ENCODE assay signal across 25 mouse cellular contexts in genomic region chr14:30038431-30038830, GRCm38 (mm10). TPM values are rescaled to one million over a fixed set of nuclear protein-coding genes. Genes with fewer than 3 reads are reported as not detected.
DNase-seq lines count a peak whose midpoint lies in the region; ATAC-seq and TF ChIP-seq lines count a peak whose summit lies in the region.
"Had no signal": no experiment of that assay in that cellular context is flagged by ENCODE, and none has a peak within 500 bp of the region (broad histone marks: within the 10 kb centered on the region; RNA-seq: fewer than 3 reads in every experiment).

No protein-coding gene starts in this region.

- ATAC-seq in forebrain, embryonic 13.5 days, result peak; percentile 36; the same call in 1 of the 2 replicates
- ATAC-seq in forebrain, embryonic 11.5 days (replicated peaks; ENCODE audit: low FRiP score), result no peak
- no peak for ATAC-seq in neural tube, embryonic 15.5 days (ENCODE audit: low FRiP score)
- no peak for ATAC-seq in inflammation-experienced regulatory T-cells, adult 6 months
- ATAC-seq: CD4-positive, CD25-positive, alpha-beta regulatory T cell, adult 4 months had no signal

- no peak overlapping the region for H3K4me3 ChIP-seq in forebrain, embryonic 13.5 days
- no peak overlapping the region for H3K4me3 ChIP-seq in forebrain, embryonic 11.5 days (ENCODE audit: low read depth, low read length)
- H3K4me3 ChIP-seq in neural tube, embryonic 15.5 days (replicated peaks), result no peak overlapping the region
- H3K4me3 ChIP-seq: heart, embryonic 12.5 days; liver, embryonic 13.5 days had no signal

- H3K9me3 ChIP-seq in forebrain, embryonic 13.5 days (replicated peaks), result no peaks in the 10 kb centered on the region
- H3K9me3 ChIP-seq in forebrain, embryonic 11.5 days (ENCODE audit: control insufficient read depth, low read length), result no peaks in the 10 kb centered on the region
- H3K9me3 ChIP-seq in neural tube, embryonic 15.5 days (replicated peaks), result no peaks in the 10 kb centered on the region
- H3K9me3 ChIP-seq: heart, embryonic 12.5 days; liver, embryonic 13.5 days had no signal

- H3K4me1 ChIP-seq in forebrain, embryonic 13.5 days, result no peaks in the 10 kb centered on the region
- H3K4me1 ChIP-seq in forebrain, embryonic 11.5 days (replicated peaks; ENCODE audit: control insufficient read depth, insufficient read depth, low read length), result no peaks in the 10 kb centered on the region
- H3K4me1 ChIP-seq in neural tube, embryonic 15.5 days, result no peaks in the 10 kb centered on the region
- H3K4me1 ChIP-seq: heart, embryonic 12.5 days; liver, embryonic 13.5 days had no signal

- DNase-seq in forebrain, embryonic 11.5 days (ENCODE audit: low spot score), result no peak
- DNase-seq in brain, embryonic 14.5 days (ENCODE audit: low read depth), result peak; percentile 57
- DNase-seq in layer of hippocampus, adult 18-20 months (ENCODE audit: low spot score in 2 of 2), result peak; percentile 26 to 64
- peak; percentile 46 to 84 for DNase-seq in layer of hippocampus, postnatal 14 days (ENCODE audit: low spot score in 2 of 2)
- no peak for DNase-seq in kidney, adult 11 months
- DNase-seq: adrenal gland, postnatal 14 days; cerebellum, adult 2 months; gastrocnemius, postnatal 14 days; heart, adult 18-20 months; heart, postnatal 10 days; kidney, adult 18-20 months; liver, embryonic 13.5 days; lung, adult 2 months; lung, postnatal 14 days; right cerebral cortex, postnatal 14 days; spleen, adult 18-20 months; thymus, postnatal 14 days had no signal

- H3K36me3 ChIP-seq in forebrain, embryonic 13.5 days (ENCODE audit: poor library complexity, severe bottlenecking), result no peaks in the 10 kb centered on the region
- H3K36me3 ChIP-seq in forebrain, embryonic 11.5 days (ENCODE audit: control insufficient read depth, insufficient read depth, low read length), result no peaks in the 10 kb centered on the region
- H3K36me3 ChIP-seq in neural tube, embryonic 15.5 days, result peaks cover 43% of the 10 kb centered on the region
- H3K36me3 ChIP-seq: heart, embryonic 12.5 days; liver, embryonic 13.5 days had no signal

- no peak overlapping the region for H3K27ac ChIP-seq in forebrain, embryonic 13.5 days
- no peak overlapping the region for H3K27ac ChIP-seq in forebrain, embryonic 11.5 days (ENCODE audit: low read depth, low read length)
- no peak overlapping the region for H3K27ac ChIP-seq in neural tube, embryonic 15.5 days (replicated peaks)
- H3K27ac ChIP-seq: kidney, postnatal 0 days; liver, embryonic 13.5 days had no signal

- H3K4me2 ChIP-seq in forebrain, embryonic 13.5 days, result no peak overlapping the region
- H3K4me2 ChIP-seq in forebrain, embryonic 11.5 days (ENCODE audit: low read depth, low read length, severe bottlenecking), result no peak overlapping the region
- no peak overlapping the region for H3K4me2 ChIP-seq in neural tube, embryonic 15.5 days
- H3K4me2 ChIP-seq: heart, embryonic 12.5 days; liver, embryonic 13.5 days; midbrain, embryonic 11.5 days had no signal

- TF ChIP-seq POLR2A in brain, embryonic 14.5 days (IDR thresholded peaks at IDR 0.05; ENCODE audit: borderline replicate concordance, extremely low read depth, insufficient read depth, insufficient read length, poor library complexity, severe bottlenecking), result no peak

- no peak overlapping the region for H3K9ac ChIP-seq in forebrain, embryonic 13.5 days
- H3K9ac ChIP-seq in forebrain, embryonic 11.5 days (ENCODE audit: low read length), result no peak overlapping the region
- no peak overlapping the region for H3K9ac ChIP-seq in neural tube, embryonic 15.5 days (replicated peaks)
- H3K9ac ChIP-seq: heart, embryonic 12.5 days; liver, embryonic 13.5 days had no signal

- TF ChIP-seq CTCF in brain, embryonic 14.5 days (IDR thresholded peaks at IDR 0.05; ENCODE audit: borderline replicate concordance, extremely low read depth, insufficient read depth, insufficient read length), result no peak

- 90% methylated on average over 18 of the region's 18 CpGs for WGBS in forebrain, embryonic 13.5 days
- 89% methylated on average over 18 of the region's 18 CpGs for WGBS in forebrain, embryonic 11.5 days
- 93% methylated on average over 18 of the region's 18 CpGs for WGBS in neural tube, embryonic 15.5 days

- no peaks in the 10 kb centered on the region for H3K27me3 ChIP-seq in forebrain, embryonic 13.5 days
- H3K27me3 ChIP-seq in forebrain, embryonic 11.5 days (ENCODE audit: control insufficient read depth, insufficient read depth, low read length), result no peaks in the 10 kb centered on the region
- H3K27me3 ChIP-seq in neural tube, embryonic 15.5 days (replicated peaks), result no peaks in the 10 kb centered on the region
- H3K27me3 ChIP-seq: heart, embryonic 12.5 days; liver, embryonic 13.5 days had no signal

RNA-seq across cellular contexts. Expression of gene Chdh, which starts 29.6 kb away (rescaled TPM):
- polyA plus RNA-seq in forebrain, embryonic 13.5 days (2015; fragmentation: Nextera tagmentation; extraction: Ambion mirVana), result 0.04 TPM in 2 replicates
- 0.12 TPM in 1 of 2 replicates, not detected in the other for polyA plus RNA-seq in forebrain, embryonic 11.5 days (2014; fragmentation: Nextera tagmentation; extraction: Ambion mirVana)
- 0.26 and 0.51 TPM in 2 replicates for polyA plus RNA-seq in brain, embryonic 14.5 days (2012; rRNA removed)
- total RNA-seq in layer of hippocampus, adult 18-20 months (2021), result 1 to 10 TPM; 3.2 TPM
- total RNA-seq in layer of hippocampus, postnatal 14 days (2021), result 1 to 10 TPM in 1 of 2 experiments, under 1 TPM in 1; 0.43 to 1.3 TPM
- 0.52 and 1.7 TPM in 2 replicates for polyA plus RNA-seq in neural tube, embryonic 15.5 days (2015; fragmentation: Nextera tagmentation; extraction: Ambion mirVana)
- polyA plus RNA-seq in inflammation-experienced regulatory T-cells, adult 6 months (2017; shearing (Covaris generic)), result under 1 TPM; 0.23 to 0.63 (median 0.57) TPM
- polyA plus RNA-seq: hindbrain, embryonic 11.5 days had no signal

RNA-seq across cellular contexts. Expression of gene Il17rb, which starts 29.7 kb away (rescaled TPM):
- polyA plus RNA-seq in forebrain, embryonic 13.5 days (2015; fragmentation: Nextera tagmentation; extraction: Ambion mirVana), result 0.88 and 1.1 TPM in 2 replicates
- 0.80 and 1.5 TPM in 2 replicates for polyA plus RNA-seq in forebrain, embryonic 11.5 days (2014; fragmentation: Nextera tagmentation; extraction: Ambion mirVana)
- 0.43 and 0.60 TPM in 2 replicates for polyA plus RNA-seq in brain, embryonic 14.5 days (2012; rRNA removed)
- total RNA-seq in layer of hippocampus, adult 18-20 months (2021), result 1 to 10 TPM; 1.0 to 1.3 TPM
- under 1 TPM; 0.71 to 0.76 TPM for total RNA-seq in layer of hippocampus, postnatal 14 days (2021)
- 0.96 and 4.2 TPM in 2 replicates for polyA plus RNA-seq in neural tube, embryonic 15.5 days (2015; fragmentation: Nextera tagmentation; extraction: Ambion mirVana)
- polyA plus RNA-seq in inflammation-experienced regulatory T-cells, adult 6 months (2017; shearing (Covaris generic)), result 1 to 10 TPM; 1.1 to 3.8 (median 2.8) TPM

Comparison
In these comparisons a context has a peak if more than half of its experiments do, and no peak if none do; other contexts are left out.
1. DNase-seq: peak in brain, embryonic 14.5 days (single experiment), layer of hippocampus, adult 18-20 months (2 of 2) and layer of hippocampus, postnatal 14 days (2 of 2); none in forebrain, embryonic 11.5 days (single experiment) and kidney, adult 11 months (single experiment).